Mouse (Mus musculus): ENCODE measurements around the gene Cdc34. TPM values are rescaled to one million over a fixed set of nuclear protein-coding genes. Genes with fewer than 3 reads are reported as not detected.
"Not testable (repeated sequence)": the region's sequence is repeated elsewhere in the genome, so short reads cannot be mapped to it uniquely, and the experiment has no call there.

Gene Cdc34
- polyA plus RNA-seq, 1 experiment from 2014 or later: 106 TPM

DNA sequence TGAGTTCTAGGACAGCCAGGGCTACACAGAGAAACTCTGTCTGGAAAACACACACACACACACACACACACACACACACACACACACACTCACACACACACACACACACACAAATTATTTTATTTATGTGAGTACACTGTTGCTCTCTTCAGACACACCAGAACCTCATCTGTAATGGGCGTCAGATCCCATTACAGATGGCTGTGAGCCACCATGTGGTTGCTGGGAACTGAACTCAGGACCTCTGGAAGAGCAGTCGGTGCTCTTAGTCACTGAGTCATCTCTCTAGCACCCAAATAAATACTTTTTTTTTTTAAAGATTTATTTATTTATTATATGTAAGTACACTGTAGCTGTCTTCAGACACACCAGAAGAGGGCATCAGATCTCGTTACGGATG, 21.0 kb downstream of the Cdc34 start:
- H3K4me2 ChIP-seq; H3K4me3 ChIP-seq; H3K9ac ChIP-seq; H3K9me3 ChIP-seq; ATAC-seq (ENCODE audit: insufficient number of reproducible peaks, insufficient read depth, low FRiP score, low TSS enrichment, low read depth); H3K27ac ChIP-seq; H3K27me3 ChIP-seq: not testable (repeated sequence)
- WGBS: 87% methylated on average over 4 of the region's 4 CpGs
- Histone ChIP-seq H3K36me3 (peaks cover 18% of the 10 kb centered on the region), H3K4me1 (peaks cover 36% of the 10 kb centered on the region)

DNA sequence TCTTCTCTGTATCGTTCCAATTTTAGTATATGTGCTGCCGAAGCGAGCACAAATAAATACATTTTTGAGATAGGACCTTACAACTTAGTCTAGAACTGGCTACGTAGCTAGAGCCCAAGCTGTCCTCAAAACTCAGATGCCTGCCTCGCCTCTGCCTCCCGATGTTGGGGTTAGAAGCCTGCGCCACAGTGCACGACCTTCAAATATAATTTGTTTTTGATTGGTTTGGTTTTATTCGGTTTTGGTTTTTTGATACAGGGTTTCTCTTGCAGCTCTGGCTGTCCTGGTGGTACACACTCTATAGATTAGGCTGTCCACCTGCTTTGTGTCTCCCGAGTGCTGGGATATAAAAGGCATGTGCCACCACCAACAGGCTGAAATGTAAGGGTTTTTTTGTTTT, 21.5 kb downstream of the Cdc34 start:
- peak overlapping the region; percentile 79 for H3K4me3 ChIP-seq
- peak overlapping the region; percentile 93 for H3K9ac ChIP-seq
- H3K27ac ChIP-seq: no peak overlapping the region
- H3K36me3 ChIP-seq: peaks cover 22% of the 10 kb centered on the region
- ATAC-seq (ENCODE audit: insufficient number of reproducible peaks, insufficient read depth, low FRiP score, low TSS enrichment, low read depth): no peak
- H3K4me1 ChIP-seq: peaks cover 36% of the 10 kb centered on the region
- H3K9me3 ChIP-seq: no peaks in the 10 kb centered on the region
- peak overlapping the region; percentile 99 for H3K4me2 ChIP-seq
- 75% methylated on average over 10 of the region's 10 CpGs for WGBS
- no peaks in the 10 kb centered on the region for H3K27me3 ChIP-seq

DNA sequence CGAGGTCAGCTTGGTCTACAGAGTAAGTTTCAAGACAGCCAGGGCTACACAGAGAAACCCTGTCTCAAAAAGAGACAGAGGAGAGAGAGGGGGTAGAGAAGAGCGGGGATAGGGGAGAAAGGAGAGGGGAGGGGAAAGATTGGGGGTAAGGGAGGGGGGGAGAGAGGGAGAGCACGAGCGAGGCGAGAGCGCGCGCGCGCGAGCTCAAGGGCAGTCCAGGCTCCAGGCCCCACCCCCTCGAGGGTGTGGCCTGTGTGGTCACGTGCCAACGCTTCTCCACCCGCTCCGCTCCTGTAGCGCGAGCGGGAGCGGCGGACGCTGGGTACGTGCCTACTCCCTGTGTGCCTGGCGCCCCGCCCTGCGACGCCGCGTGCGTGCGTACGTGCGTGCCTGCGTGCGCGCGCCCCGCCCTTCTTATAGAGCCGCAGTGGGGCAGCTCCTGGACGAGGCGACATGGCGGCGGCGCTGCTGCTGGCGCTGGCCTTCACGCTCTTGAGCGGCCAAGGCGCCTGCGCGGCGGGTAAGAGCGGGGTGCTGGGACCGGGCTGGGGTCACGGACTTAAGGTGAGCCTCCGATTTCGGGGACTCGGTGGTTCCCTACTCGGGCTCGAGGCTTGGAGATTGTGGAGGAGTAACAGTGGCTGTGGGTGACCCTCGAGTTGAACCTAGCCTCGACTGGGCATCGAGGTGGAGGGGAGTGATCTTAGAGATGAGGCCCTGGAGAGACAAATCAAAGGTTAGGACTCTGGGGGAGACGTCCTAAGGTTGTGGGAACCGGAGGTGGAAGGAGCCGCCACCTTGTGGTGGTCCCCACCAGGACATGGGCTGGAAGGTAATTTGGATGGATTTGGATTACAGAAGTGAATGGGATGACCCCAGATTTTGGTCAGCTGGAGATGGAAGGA, 22.3 kb downstream of the Cdc34 start, which contains the start of gene Bsg:
Bsg (plus strand) TSS at position 427 of the 905 bp plus-strand sequence.
- peak within 1 kb of the TSS; percentile 83 for H3K27ac ChIP-seq
- WGBS: under 1% methylated on average over 65 of the region's 65 CpGs
- peak; percentile 95 for ATAC-seq (ENCODE audit: insufficient number of reproducible peaks, insufficient read depth, low FRiP score, low TSS enrichment, low read depth)
- H3K4me2 ChIP-seq: peak within 1 kb of the TSS; percentile 99
- H3K9ac ChIP-seq: peak within 1 kb of the TSS; percentile 93
- H3K4me3 ChIP-seq: peak within 1 kb of the TSS; percentile 79
- H3K27me3 ChIP-seq: no peaks in the 10 kb centered on the region
- peaks cover 29% of the 10 kb centered on the region for H3K36me3 ChIP-seq
- no peaks in the 10 kb centered on the region for H3K9me3 ChIP-seq
- H3K4me1 ChIP-seq: peaks cover 36% of the 10 kb centered on the region

DNA sequence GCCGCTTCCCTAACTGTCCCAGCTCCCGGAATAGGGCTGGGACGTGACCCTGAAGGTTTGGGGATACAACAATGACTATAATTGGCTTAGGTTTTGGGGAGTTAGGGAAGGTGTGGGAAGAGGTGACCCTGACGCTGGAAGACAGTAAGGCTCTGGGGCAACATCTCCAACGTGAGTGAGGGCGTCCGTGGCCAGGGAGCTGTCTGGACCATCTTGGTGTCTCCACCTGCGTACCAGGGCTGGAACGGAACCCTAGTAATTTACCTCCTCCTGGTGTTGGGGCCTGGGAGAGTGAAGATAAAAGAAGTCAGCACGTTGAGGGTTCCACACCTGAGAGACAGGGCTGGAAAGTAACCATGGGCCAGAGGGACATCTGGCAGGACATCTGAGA, 23.0 kb downstream of the Cdc34 start:
- no peak for ATAC-seq (ENCODE audit: insufficient number of reproducible peaks, insufficient read depth, low FRiP score, low TSS enrichment, low read depth)
- Histone ChIP-seq H3K27ac (peak overlapping the region; percentile 83), H3K4me3 (peak overlapping the region; percentile 79), H3K9me3 (no peaks in the 10 kb centered on the region), H3K36me3 (peaks cover 36% of the 10 kb centered on the region), H3K4me2 (peak overlapping the region; percentile 99), H3K27me3 (no peaks in the 10 kb centered on the region), H3K9ac (peak overlapping the region; percentile 93), H3K4me1 (peaks cover 36% of the 10 kb centered on the region)
- 4% methylated on average over 10 of the region's 10 CpGs for WGBS

DNA sequence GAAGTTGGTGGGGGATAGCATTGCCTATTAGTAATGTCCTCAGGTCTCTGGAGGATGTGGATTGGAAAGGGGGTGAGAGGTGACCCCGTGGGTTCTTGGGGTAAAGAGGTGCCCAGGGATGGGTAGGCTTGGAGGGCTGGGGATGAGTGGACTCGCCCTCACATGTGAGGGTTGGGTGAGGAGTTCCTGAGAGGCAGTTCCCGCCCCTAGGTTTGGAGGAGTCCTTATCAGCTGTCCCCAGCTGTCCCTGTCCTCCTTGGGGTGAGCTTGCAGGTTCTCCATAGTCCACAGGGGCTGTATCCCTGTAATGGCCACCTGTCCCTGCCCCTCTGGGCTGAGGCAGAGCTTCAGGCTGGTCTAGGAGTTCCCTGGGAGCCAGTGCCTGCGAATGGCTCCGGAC, 24.0 kb downstream of the Cdc34 start:
- H3K9ac ChIP-seq: peak overlapping the region; percentile 93

DNA sequence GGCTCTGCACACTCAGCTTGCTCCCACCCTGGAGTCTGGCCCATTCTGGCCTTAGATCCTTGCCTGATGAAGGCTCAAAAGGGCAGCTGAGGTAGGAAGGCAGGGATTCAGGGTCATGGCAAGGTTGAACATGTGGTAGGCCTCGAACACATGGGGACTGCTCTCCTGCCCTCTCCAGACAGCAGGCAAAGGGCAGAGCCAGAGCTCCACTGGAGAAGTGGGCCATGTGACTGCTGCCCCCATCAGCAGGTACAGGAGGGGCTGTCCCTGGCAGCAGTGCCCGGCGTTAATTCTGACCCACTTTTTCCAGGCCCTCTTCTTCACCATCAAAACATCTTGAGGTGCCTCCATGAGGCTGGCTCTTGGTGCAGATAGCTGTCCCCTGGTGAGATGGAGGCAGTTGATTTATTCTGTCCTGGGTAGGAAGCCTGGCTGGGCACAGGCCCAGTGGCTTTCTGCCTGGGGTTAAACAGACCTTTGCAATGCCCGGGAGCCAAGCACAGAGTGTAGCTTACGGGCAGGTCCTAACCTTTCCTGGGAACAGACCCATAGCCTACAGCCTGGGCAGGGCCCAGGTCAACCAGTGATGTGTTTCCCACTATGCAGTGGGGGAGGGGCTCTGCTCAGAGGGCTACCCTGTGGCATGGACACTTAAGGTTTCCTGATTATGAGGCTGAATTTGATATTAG, 24.6 kb downstream of the Cdc34 start:
- ATAC-seq (ENCODE audit: insufficient number of reproducible peaks, insufficient read depth, low FRiP score, low TSS enrichment, low read depth): no peak
- no peak overlapping the region for H3K27ac ChIP-seq
- H3K9ac ChIP-seq: peak overlapping the region; percentile 93
- WGBS: 87% methylated on average over 5 of the region's 5 CpGs
- peak overlapping the region; percentile 79; the same call in 1 of the 2 replicates for H3K4me3 ChIP-seq
- H3K4me1 ChIP-seq: peaks cover 29% of the 10 kb centered on the region
- no peaks in the 10 kb centered on the region for H3K27me3 ChIP-seq
- no peaks in the 10 kb centered on the region for H3K9me3 ChIP-seq
- H3K36me3 ChIP-seq: peaks cover 52% of the 10 kb centered on the region
- H3K4me2 ChIP-seq: peak overlapping the region; percentile 99

More for the DNA sequence above, 24.0 kb downstream of the Cdc34 start:
- no peak for ATAC-seq (ENCODE audit: insufficient number of reproducible peaks, insufficient read depth, low FRiP score, low TSS enrichment, low read depth)
- H3K27ac ChIP-seq: no peak overlapping the region
- peak overlapping the region; percentile 79 for H3K4me3 ChIP-seq
- H3K4me2 ChIP-seq: peak overlapping the region; percentile 99
- H3K4me1 ChIP-seq: peaks cover 33% of the 10 kb centered on the region
- no peaks in the 10 kb centered on the region for H3K9me3 ChIP-seq
- WGBS: 85% methylated on average over 5 of the region's 5 CpGs
- peaks cover 46% of the 10 kb centered on the region for H3K36me3 ChIP-seq
- H3K27me3 ChIP-seq: no peaks in the 10 kb centered on the region

DNA sequence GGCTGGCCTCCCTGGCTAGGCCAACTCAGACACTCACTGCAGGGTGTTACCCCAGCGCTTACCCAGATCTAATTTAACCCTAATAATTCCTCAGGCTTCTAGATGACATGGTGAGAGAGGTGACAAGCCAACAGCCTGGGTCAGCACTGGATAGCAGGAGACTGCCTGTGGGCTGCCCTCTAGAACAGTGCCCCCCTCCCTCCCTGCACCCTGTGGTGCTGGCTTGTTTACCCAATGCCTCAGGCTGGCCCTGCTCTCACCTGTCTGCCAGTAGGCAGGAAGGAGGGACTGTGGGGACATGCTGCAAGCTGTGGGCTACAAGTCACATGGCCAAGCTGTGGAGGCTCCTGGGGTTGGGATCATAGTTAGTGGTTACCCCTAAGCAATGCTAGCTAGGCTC, 25.2 kb downstream of the Cdc34 start:
- peaks cover 29% of the 10 kb centered on the region for H3K4me1 ChIP-seq
- H3K36me3 ChIP-seq: peaks cover 58% of the 10 kb centered on the region
- no peaks in the 10 kb centered on the region for H3K27me3 ChIP-seq
- WGBS: 85% methylated on average over 1 of the region's 1 CpGs
- H3K9ac ChIP-seq: peak overlapping the region; percentile 93; the same call in 1 of the 2 replicates
- 0 out of 2 replicates have a peak overlapping the region, but pooled peaks have one; percentile 9 for H3K4me2 ChIP-seq
- H3K27ac ChIP-seq: no peak overlapping the region
- no peak for ATAC-seq (ENCODE audit: insufficient number of reproducible peaks, insufficient read depth, low FRiP score, low TSS enrichment, low read depth)
- no peak overlapping the region for H3K4me3 ChIP-seq
- H3K9me3 ChIP-seq: no peaks in the 10 kb centered on the region

DNA sequence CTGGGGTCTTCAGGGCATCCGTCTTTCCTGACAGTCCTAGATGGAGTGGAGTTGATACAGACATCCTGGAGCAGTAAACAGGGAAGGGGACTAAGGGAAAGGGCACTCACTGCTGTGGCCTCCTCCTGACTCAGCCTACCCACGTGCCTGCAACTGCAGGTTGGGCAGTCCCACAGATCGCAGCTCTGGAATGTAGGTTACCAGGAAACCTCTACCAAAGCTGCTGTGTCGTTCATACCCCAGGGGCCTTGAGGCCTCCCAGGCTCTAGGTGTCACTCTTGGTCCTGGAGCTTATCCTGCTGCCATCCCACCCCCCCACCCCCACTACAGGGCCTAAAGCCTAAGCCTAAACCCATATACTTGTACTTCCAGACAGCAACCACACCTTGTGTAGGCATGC, 25.8 kb downstream of the Cdc34 start:
- Histone ChIP-seq H3K27ac (no peak overlapping the region), H3K4me1 (peaks cover 29% of the 10 kb centered on the region), H3K4me2 (no peak overlapping the region), H3K36me3 (peaks cover 58% of the 10 kb centered on the region), H3K9ac (no peak overlapping the region), H3K4me3 (no peak overlapping the region), H3K9me3 (no peaks in the 10 kb centered on the region), H3K27me3 (no peaks in the 10 kb centered on the region)
- 62% methylated on average over 4 of the region's 4 CpGs for WGBS
- no peak for ATAC-seq (ENCODE audit: insufficient number of reproducible peaks, insufficient read depth, low FRiP score, low TSS enrichment, low read depth)

DNA sequence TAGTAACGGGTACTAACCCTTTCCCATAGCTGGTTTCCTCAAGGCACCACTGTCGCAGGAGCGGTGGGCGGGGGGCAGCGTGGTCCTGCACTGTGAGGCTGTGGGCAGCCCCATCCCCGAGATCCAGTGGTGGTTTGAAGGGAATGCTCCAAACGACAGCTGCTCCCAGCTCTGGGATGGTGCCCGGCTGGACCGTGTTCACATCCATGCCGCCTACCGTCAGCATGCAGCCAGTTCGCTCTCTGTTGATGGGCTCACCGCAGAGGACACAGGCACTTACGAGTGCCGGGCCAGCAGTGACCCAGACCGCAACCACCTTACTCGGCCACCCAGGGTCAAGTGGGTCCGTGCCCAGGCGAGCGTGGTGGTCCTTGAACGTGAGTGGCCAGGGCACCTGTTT, 26.7 kb downstream of the Cdc34 start:
- no peak for ATAC-seq (ENCODE audit: insufficient number of reproducible peaks, insufficient read depth, low FRiP score, low TSS enrichment, low read depth)
- Histone ChIP-seq H3K4me1 (peaks cover 29% of the 10 kb centered on the region), H3K4me3 (no peak overlapping the region), H3K4me2 (no peak overlapping the region), H3K27ac (no peak overlapping the region), H3K9me3 (no peaks in the 10 kb centered on the region), H3K9ac (0 out of 2 replicates have a peak overlapping the region, but pooled peaks have one; percentile 16), H3K36me3 (peaks cover 58% of the 10 kb centered on the region), H3K27me3 (peaks cover 4% of the 10 kb centered on the region; the same call in 1 of the 2 replicates)
- 86% methylated on average over 21 of the region's 21 CpGs for WGBS

DNA sequence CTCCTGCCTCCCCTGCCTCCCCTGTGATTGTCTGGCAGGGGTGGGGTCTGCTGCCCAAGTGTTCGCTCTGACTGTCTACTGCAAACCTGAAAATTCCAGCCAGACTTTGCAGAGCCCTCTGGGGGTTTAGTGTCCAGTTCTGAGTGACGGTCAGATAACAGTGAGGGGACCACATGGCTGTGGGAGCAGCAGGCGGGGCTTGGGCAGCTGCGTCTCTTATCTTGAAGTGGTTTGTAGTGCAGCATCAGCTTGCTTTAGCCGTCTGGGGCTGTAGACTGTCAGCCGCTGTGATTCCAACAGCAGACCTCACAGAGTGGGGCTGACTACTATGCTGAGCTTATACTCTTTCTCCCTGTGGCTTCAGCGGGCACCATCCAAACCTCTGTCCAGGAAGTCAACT, 27.3 kb downstream of the Cdc34 start:
- Histone ChIP-seq H3K4me2 (no peak overlapping the region), H3K4me1 (peaks cover 29% of the 10 kb centered on the region), H3K9ac (0 out of 2 replicates have a peak overlapping the region, but pooled peaks have one; percentile 16), H3K27me3 (peaks cover 10% of the 10 kb centered on the region), H3K36me3 (peaks cover 58% of the 10 kb centered on the region), H3K27ac (no peak overlapping the region), H3K9me3 (no peaks in the 10 kb centered on the region), H3K4me3 (no peak overlapping the region)
- no peak for ATAC-seq (ENCODE audit: insufficient number of reproducible peaks, insufficient read depth, low FRiP score, low TSS enrichment, low read depth)
- 78% methylated on average over 7 of the region's 7 CpGs for WGBS

DNA sequence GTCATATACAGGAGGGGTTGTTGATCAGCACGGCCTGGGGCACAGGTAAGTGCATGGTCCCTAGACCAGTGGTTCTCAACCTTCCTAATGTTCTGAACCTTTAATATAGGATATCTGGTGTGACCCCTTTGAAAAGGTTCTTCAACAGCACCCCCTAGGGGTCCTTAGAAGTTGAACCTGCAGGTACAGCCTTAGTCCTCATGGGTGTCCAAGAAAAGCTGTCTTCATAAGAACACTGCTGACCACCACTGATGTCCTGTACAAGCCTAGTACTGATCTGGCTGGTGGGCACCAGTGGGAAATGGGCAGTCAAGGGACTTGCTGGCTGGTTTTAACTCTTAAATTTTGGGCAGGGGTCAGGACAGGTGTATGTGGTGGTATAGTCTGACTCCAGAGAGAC, 30.0 kb downstream of the Cdc34 start:
- Histone ChIP-seq H3K27me3 (peaks cover 37% of the 10 kb centered on the region), H3K36me3 (peaks cover 49% of the 10 kb centered on the region), H3K4me2 (no peak overlapping the region), H3K9me3 (no peaks in the 10 kb centered on the region), H3K27ac (no peak overlapping the region), H3K9ac (no peak overlapping the region), H3K4me3 (no peak overlapping the region), H3K4me1 (peaks cover 16% of the 10 kb centered on the region)
- WGBS: 77% methylated on average over 1 of the region's 1 CpGs
- ATAC-seq (ENCODE audit: insufficient number of reproducible peaks, insufficient read depth, low FRiP score, low TSS enrichment, low read depth): peak; percentile 12; the same call in 1 of the 2 replicates

All from embryonic facial prominence, embryonic 13.5 days (tissue).